Mouse (Mus musculus) 3134 (cell line): ENCODE data around the gene Fam178b.

Experiments
- DNase-seq: peaks from one replicate; pipeline ENCODE4 v3.0.0-alpha.2; 2011; ENCODE audit warnings: low spot score; ENCODE audit not compliant: insufficient read length; ENCODE audit errors: extremely low read depth

Gene Fam178b

DNA sequence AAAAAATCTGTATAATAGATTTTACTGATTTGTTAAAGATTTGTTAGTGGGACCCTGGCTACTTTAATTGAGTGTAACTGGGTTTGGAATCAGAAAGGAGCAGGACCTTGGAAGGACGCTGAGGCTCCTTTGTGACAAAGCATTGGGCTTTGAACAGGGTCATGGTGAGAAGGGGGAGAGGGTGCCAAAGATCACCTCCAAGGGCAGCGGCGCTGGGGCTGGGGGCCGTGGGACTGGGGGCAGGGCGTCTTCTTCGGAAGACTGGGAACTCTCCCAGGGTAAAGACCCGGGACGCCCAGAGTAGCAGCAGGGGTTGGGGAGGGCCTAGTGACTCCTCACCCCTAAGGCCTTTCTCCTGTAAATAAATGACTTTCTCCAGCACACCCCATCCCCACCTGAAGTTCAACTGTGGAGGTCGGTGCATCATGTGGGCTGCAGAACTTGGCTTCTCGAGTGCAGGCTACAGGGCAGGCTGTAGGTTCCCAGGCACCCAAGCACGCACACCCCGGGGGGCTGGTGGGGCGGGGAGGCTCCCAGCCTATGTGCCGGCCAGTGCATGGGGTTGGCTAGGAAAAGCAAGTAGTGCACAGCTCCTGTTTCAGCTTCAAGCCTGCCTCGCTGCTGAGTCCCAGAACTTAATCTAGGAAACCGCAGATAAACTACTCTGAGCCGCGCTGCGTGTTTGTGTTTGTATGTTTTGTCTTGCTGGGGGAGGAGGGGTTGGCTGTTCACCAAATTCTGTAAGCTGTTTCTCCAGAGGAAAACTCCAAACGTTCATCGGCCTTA is 115.0 kb downstream of the Fam178b start:
- no peak for DNase-seq

GRCm38 (mm10) chr1:36566425-36566824 is 116.6 kb downstream of the Fam178b start:
- no peak for DNase-seq

- DNase-seq = peak; percentile 60
Measured at GRCm38 (mm10) chr1:36564101-36564500, 118.9 kb downstream of the Fam178b start.

DNA sequence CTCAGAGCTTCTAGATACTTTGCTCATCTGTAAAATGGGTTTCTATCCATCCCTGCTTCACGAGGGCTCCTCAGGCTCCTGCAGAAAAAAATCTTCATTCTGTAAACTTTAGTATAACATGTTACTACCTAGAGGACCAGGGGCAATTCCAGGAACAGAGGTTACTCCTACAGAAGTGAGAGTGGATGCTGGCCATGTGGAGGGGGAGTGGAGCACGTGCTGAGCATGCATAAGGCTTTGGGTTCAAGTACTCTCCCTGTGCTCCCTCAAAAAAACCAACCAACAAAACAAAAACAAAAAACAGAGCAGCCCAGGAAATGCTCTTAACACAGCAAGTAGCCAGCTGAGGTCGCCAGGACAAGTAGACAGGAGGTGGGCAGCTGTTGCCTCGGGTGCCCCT is 119.4 kb downstream of the Fam178b start:
- no peak for DNase-seq

DNA sequence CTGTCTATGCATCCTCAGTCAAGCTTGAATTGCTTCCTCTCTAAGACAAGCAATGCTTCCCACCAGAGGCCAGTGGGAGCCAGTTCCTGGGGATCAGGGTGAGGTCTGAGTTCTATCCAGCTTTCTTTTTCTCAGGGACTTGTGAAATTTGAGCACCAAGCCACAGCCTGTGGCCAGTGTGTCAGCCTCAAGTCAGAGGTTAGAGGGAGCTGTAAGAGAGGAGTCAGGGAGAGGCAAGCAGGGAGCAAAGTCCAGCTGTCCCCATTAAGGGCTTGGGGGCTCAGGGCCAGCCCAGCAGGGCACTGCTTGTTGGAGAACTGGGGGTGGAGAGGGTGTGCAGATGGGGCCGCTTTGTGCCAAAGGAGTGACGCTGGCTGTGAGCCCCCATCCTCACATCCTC is 119.8 kb downstream of the Fam178b start:
- DNase-seq = peak; percentile 53

DNA sequence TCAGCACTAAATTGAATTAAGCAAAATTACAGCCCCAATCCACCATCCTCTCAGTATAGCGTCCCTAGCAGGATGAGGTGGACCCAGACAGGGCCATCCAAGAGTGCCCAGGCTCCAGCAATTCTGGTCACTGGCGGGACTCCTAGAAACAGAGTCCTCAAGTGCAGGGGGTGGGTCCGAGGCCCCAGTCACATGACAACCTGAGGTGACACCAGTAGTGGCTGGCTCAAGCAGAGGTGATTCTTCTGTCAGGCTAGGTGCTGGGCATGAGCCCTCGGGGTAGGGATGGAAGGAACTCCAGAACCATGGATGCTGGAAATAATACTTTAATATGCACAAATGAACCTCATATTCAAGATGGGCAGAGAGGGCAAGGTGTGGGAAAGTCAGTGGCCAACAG is 120.6 kb downstream of the Fam178b start:
- no peak for DNase-seq

DNA sequence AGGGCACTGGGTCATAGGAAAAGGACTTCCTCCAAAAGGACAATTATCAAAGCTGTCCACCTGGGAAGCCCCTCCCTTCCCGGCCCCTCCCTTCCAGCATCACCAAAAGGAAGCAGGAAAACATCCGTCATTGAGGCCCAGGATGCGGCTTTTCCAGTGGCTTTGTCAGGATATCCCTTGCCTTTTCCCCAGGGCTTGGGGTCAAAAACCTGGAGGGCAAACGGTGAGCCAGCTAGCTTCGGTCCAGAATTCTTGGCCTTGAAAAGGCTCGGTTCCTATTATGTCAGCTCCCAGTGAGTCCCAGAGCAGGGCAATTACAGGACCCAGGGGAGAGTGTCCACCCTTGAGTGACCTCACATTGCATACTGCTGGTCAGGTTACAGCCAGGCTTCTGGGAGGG is 122.1 kb downstream of the Fam178b start:
- no peak for DNase-seq

- DNase-seq = no peak
Measured at GRCm38 (mm10) chr1:36559888-36560287, 123.1 kb downstream of the Fam178b start.

DNA sequence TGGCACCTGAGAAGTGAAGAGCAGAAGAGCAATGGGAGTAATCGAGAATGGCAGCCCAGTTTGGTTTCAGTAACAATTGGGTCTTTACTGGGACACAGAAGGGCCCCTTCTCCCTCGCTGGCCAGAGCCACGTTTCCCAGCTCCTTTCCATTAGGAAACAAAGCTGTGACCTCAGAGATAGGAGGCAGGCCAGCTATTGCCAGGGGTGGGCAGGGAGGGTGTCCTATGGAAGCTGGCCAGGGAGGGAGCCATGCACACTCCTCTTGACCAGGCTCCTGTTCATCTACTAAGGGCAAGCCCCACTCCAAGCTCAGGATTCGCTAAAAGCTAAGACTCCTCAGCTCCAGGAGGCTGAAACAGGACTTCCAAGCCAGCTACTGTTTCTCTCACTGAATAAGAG is 123.7 kb downstream of the Fam178b start:
- DNase-seq = no peak

GRCm38 (mm10) chr1:36558031-36558993 is 124.7 kb downstream of the Fam178b start, which contains the start of gene Sema4c:
Sema4c (minus strand) TSS chr1:36558349.
- DNase-seq = no peak

GRCm38 (mm10) chr1:36557457-36558011 is 125.4 kb downstream of the Fam178b start:
- peak; percentile 81 for DNase-seq

DNA sequence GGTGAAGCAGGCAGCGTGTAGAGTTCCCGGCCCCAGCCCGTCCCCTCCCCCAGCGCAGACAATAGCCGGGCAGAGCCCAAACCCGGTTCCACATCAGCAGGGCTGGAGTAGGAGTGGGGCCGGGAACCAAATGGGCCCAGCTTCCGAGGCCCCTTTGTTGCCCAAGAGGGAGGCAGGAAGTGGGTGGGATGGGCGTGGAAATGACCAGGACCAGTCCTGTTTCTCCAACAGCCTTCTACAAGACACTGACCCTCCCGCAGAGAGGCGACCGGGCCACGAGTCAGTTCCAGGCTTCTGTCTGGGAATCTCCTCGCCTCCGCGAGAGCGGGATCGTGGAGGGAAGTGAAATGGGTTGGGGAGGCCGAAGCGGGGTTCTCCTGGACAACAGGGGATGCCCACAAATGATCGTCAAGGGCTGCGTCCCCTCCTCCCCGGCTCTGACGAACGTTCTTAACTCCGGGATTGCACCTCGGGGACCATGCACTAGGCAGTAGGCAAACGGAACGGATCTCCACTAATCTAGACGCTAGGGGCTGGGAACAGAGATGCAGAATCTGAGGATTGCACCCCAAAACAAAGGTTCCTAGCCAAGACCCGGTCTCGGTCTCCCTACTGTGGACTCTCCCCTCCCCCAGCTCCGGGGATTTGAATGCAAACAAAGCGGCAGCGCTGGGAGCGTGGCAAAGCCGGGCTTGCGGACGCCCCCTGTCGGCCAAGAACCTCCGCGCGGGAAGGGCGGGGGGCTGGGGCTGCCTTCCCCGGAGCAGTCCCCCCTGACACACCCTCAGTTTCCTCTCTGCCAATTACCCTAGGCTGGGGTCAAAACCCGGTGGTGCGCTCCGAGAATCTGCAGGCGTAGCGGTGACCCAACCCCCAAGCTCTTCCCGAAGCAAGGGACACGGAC is 126.2 kb downstream of the Fam178b start:
- DNase-seq = peak; percentile 94

GRCm38 (mm10) chr1:36555798-36556395 is 127.1 kb downstream of the Fam178b start:
- DNase-seq = peak; percentile 59

- no peak for DNase-seq
Measured at GRCm38 (mm10) chr1:36554633-36555399, 128.2 kb downstream of the Fam178b start.

DNA sequence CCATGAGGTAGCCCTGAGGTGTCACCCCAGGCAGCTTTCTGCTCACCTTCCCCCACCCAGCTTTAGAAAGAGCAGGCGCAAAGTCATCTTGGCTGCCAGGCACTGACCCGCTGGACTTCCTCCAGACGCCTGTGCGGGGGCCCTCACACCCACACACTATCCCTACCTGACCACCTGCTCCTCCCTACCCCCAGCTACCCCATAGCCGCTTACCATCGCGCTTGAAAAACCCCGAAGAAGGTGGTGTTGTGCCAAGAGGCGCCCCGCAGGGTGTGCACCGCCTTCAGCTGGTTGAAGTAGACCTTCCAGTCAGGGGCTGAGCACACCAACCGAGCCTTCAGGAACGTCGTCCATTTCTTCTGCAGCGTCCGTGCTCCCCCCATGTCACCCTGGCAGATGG is 130.5 kb downstream of the Fam178b start:
- no peak for DNase-seq

DNA sequence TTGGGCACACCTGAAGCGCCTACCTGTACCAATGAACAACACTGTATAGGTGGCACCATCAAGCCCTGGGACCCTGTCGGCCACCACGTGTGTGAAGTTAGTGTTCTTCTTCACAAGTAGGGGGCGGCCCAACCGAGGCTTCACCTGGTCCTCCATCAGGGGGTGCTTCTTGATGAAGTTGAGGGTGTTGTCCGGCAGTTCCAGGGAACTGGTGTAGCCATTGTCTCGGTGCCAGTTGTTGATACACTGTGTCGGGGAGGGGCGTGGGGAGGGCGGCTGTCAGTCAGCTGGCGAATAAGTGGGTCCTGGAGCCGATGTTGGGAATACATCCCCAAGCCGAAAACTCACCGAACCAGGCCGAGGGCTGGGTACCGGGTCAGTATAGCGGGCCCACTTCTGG is 131.1 kb downstream of the Fam178b start:
- DNase-seq = no peak

- DNase-seq = no peak
Measured at GRCm38 (mm10) chr1:36550075-36550863, 132.7 kb downstream of the Fam178b start.

DNA sequence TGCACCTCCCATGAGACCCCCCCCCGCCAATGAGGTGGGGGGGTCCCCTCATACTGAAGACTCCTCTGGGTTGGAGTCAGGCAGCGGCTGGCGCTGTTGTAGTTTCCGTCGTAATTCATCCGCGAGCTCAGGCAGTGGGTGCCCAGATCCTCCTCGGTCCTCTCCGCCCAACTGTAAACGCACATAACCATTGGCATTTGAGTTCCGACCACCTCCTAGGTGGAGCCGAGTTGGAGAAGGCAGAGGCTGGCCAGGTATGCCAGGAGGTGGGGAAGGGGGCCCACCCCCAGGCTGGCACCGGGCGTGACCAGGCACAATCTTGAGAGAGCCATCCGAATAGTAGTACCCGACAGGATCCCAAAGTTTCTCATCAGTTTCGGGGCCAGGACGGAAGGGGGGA is 133.5 kb downstream of the Fam178b start:
- DNase-seq = no peak
